Comparison of ENCODE assay signal across 9 mouse cellular contexts in the genomic region with DNA sequence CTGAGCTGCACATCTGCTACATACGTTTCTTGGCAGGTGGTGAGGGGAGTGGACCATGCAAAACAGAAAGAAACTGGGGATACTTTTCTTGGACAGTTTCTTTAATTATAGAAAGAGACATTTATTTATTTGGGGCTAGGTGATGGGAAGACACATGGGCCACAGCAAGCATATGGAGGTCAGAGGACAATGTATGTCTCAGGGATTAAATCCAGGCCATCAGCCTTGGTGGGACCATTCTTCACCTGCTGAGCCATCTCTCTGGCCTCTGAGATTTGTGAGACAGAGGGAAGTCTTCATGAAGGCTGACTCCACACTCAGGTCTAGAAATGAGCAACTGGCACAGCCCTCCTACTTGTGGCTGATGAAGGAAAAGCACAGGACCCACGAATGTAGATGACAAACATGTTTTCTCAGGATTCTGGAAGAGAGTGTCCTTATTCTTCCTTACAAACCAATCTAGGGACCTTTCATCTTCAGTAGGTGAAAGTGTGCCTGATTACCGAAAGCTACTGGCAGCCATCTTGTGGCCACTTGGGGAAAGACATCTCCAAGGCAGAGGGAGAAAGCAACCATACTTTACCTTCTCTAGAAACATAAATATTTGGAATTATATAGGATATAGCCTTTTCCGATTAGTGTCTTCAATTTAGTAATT. TPM values are rescaled to one million over a fixed set of nuclear protein-coding genes. Genes with fewer than 3 reads are reported as not detected.
DNase-seq lines count a peak whose midpoint lies in the region; ATAC-seq and TF ChIP-seq lines count a peak whose summit lies in the region.
"Had no signal": no experiment of that assay in that cellular context is flagged by ENCODE, and none has a peak within 500 bp of the region (broad histone marks: within the 10 kb centered on the region; RNA-seq: fewer than 3 reads in every experiment).

No protein-coding gene starts in this region.

- H3K9ac ChIP-seq in hindbrain, embryonic 14.5 days: no peak overlapping the region
- no peak overlapping the region for H3K9ac ChIP-seq in hindbrain, embryonic 16.5 days (ENCODE audit: low read depth, low read length)
- H3K9ac ChIP-seq: embryonic facial prominence, embryonic 15.5 days had no signal

- H3K4me3 ChIP-seq in hindbrain, embryonic 14.5 days (replicated peaks; ENCODE audit: low read length): no peak overlapping the region
- H3K4me3 ChIP-seq in hindbrain, embryonic 16.5 days (ENCODE audit: low read length): no peak overlapping the region
- H3K4me3 ChIP-seq in E14TG2a.4 (replicated peaks; ENCODE audit: low read length): no peak overlapping the region
- no peak overlapping the region for H3K4me3 ChIP-seq in thymus, adult 2 months (ENCODE audit: control insufficient read depth, insufficient read depth, low read length)
- H3K4me3 ChIP-seq: embryonic facial prominence, embryonic 15.5 days had no signal

- H3K9me3 ChIP-seq in hindbrain, embryonic 14.5 days (ENCODE audit: control insufficient read depth, low read length): no peaks in the 10 kb centered on the region
- no peaks in the 10 kb centered on the region for H3K9me3 ChIP-seq in hindbrain, embryonic 16.5 days (ENCODE audit: control insufficient read depth, low read length)
- H3K9me3 ChIP-seq in E14TG2a.4 (ENCODE audit: low read length): no peaks in the 10 kb centered on the region
- H3K9me3 ChIP-seq: embryonic facial prominence, embryonic 15.5 days had no signal

- H3K27ac ChIP-seq in hindbrain, embryonic 14.5 days: no peak overlapping the region
- H3K27ac ChIP-seq in hindbrain, embryonic 16.5 days (ENCODE audit: low read depth, low read length): no peak overlapping the region
- no peak overlapping the region for H3K27ac ChIP-seq in thymus, adult 2 months (ENCODE audit: control insufficient read depth, insufficient read depth, low read length)
- H3K27ac ChIP-seq: embryonic facial prominence, embryonic 15.5 days had no signal

- no peaks in the 10 kb centered on the region for H3K36me3 ChIP-seq in hindbrain, embryonic 14.5 days (replicated peaks; ENCODE audit: control insufficient read depth, insufficient read depth)
- no peaks in the 10 kb centered on the region for H3K36me3 ChIP-seq in hindbrain, embryonic 16.5 days (ENCODE audit: control insufficient read depth, insufficient read depth, low read length)
- no peaks in the 10 kb centered on the region for H3K36me3 ChIP-seq in E14TG2a.4 (ENCODE audit: insufficient read depth, low read length)
- no peaks in the 10 kb centered on the region for H3K36me3 ChIP-seq in thymus, adult 2 months (ENCODE audit: control insufficient read depth, insufficient read depth, low read length)
- H3K36me3 ChIP-seq: embryonic facial prominence, embryonic 15.5 days had no signal

- H3K27me3 ChIP-seq in hindbrain, embryonic 14.5 days (ENCODE audit: control insufficient read depth, insufficient read depth, low read length): no peaks in the 10 kb centered on the region
- no peaks in the 10 kb centered on the region for H3K27me3 ChIP-seq in hindbrain, embryonic 16.5 days (replicated peaks; ENCODE audit: control insufficient read depth, insufficient read depth, low read length)
- no peaks in the 10 kb centered on the region for H3K27me3 ChIP-seq in E14TG2a.4 (ENCODE audit: insufficient read depth, low read length)
- no peaks in the 10 kb centered on the region for H3K27me3 ChIP-seq in thymus, adult 2 months (ENCODE audit: control insufficient read depth, insufficient read depth, low read length)

- ATAC-seq in hindbrain, embryonic 14.5 days (ENCODE audit: low FRiP score): no peak
- no peak for ATAC-seq in hindbrain, embryonic 16.5 days
- 0 out of 2 replicates have a peak, but pooled peaks have one; percentile 57 for ATAC-seq in frontal cortex, adult (ENCODE audit: low TSS enrichment)
- ATAC-seq in monocyte, adult 5-6 weeks (replicated peaks; ENCODE audit: insufficient number of reproducible peaks, low FRiP score, low TSS enrichment, poor library complexity, severe bottlenecking): peak; percentile 59

- no peak overlapping the region for H3K4me2 ChIP-seq in hindbrain, embryonic 14.5 days (replicated peaks)
- H3K4me2 ChIP-seq in hindbrain, embryonic 16.5 days (ENCODE audit: low read length): no peak overlapping the region
- H3K4me2 ChIP-seq: embryonic facial prominence, embryonic 15.5 days had no signal

- TF ChIP-seq POLR2A in thymus, adult 2 months (IDR thresholded peaks at IDR 0.05; ENCODE audit: control insufficient read depth, extremely low read depth, insufficient read depth, low read length, poor library complexity): no peak

- TF ChIP-seq CTCF in E14TG2a.4 (conservative IDR thresholded peaks at IDR 0.05; ENCODE audit: low read length): peak; percentile 69
- TF ChIP-seq CTCF in thymus, adult 2 months (IDR thresholded peaks at IDR 0.05; ENCODE audit: borderline replicate concordance, control insufficient read depth, extremely low read depth, insufficient read depth, low read length, poor library complexity): no peak

- WGBS in hindbrain, embryonic 14.5 days: 33% methylated on average over 4 of the region's 4 CpGs
- 32% methylated on average over 4 of the region's 4 CpGs for WGBS in hindbrain, embryonic 16.5 days
- WGBS in thymus, adult 2 months: 20% methylated on average over 4 of the region's 4 CpGs

- no peaks in the 10 kb centered on the region for H3K4me1 ChIP-seq in hindbrain, embryonic 14.5 days (replicated peaks; ENCODE audit: control insufficient read depth, insufficient read depth, low read length)
- H3K4me1 ChIP-seq in hindbrain, embryonic 16.5 days (ENCODE audit: control insufficient read depth, insufficient read depth, low read depth, low read length): no peaks in the 10 kb centered on the region
- peaks cover 10% of the 10 kb centered on the region for H3K4me1 ChIP-seq in E14TG2a.4 (replicated peaks; ENCODE audit: low read depth, low read length)
- 0 out of 2 replicates have a peak, but pooled peaks cover 2% of the 10 kb centered on the region for H3K4me1 ChIP-seq in thymus, adult 2 months (replicated peaks; ENCODE audit: control insufficient read depth, insufficient read depth, low read length)
- H3K4me1 ChIP-seq: embryonic facial prominence, embryonic 15.5 days had no signal

- peak; percentile 75 for DNase-seq in hindbrain, embryonic 14.5 days (ENCODE audit: low spot score)
- peak; percentile 48 for DNase-seq in adrenal gland, postnatal 25 days
- peak; percentile 27 to 66 for DNase-seq in layer of hippocampus, postnatal 25 days (ENCODE audit: extremely low spot score in 1 of 2, low spot score in 1 of 2)
- DNase-seq in thymus, adult 2 months: peak; percentile 53

RNA-seq across cellular contexts. Expression of gene Nnmt, which starts 45.3 kb away (rescaled TPM):
- 0.51 and 0.87 TPM in 2 replicates for polyA plus RNA-seq in hindbrain, embryonic 14.5 days (2014; fragmentation: Nextera tagmentation; extraction: Ambion mirVana)
- polyA plus RNA-seq in hindbrain, embryonic 16.5 days (2015; fragmentation: Nextera tagmentation; extraction: Ambion mirVana): 1.9 and 2.6 TPM in 2 replicates
- 11.5 and 12.3 TPM in 2 replicates for total RNA-seq in adrenal gland, postnatal 25 days (2021)
- total RNA-seq in layer of hippocampus, postnatal 25 days (2021): 1 to 10 TPM; 1.2 to 1.6 TPM
- not detected in 3 replicates for total RNA-seq in monocyte, adult 5-6 weeks (2017)
- 0.87 and 2.3 TPM in 2 replicates for polyA plus RNA-seq in thymus, adult 2 months (2012; rRNA removed)

Comparison
In these comparisons a context has a peak if more than half of its experiments do, and no peak if none do; other contexts are left out.
1. ATAC-seq: peak in frontal cortex, adult (single experiment) and monocyte, adult 5-6 weeks (single experiment); none in hindbrain, embryonic 14.5 days (single experiment) and hindbrain, embryonic 16.5 days (single experiment).
2. Peak in every context shown above with its lines, with median percentiles within 50 percentile points of each other: DNase-seq.